Mouse (Mus musculus): Measurements from ENCODE around the gene Cyp27a1.

GRCm38 (mm10) chr1:74697416-74697815 is 16.0 kb upstream of the Cyp27a1 start:
- no peak for TF ChIP-seq POLR2A (IDR thresholded peaks at IDR 0.05; ENCODE audit: control insufficient read depth, extremely low read depth, insufficient read depth, low read length, poor library complexity)
- no peak for TF ChIP-seq CTCF (IDR thresholded peaks at IDR 0.05; ENCODE audit: borderline replicate concordance, control insufficient read depth, extremely low read depth, insufficient read depth, low read length, poor library complexity)
